Mouse (Mus musculus) liver, embryonic 15.5 days (tissue): ENCODE data around the gene Kank4. TPM values are rescaled to one million over a fixed set of nuclear protein-coding genes. Genes with fewer than 3 reads are reported as not detected.
"Not testable (repeated sequence)": the region's sequence is repeated elsewhere in the genome, so short reads cannot be mapped to it uniquely, and the experiment has no call there.

Experiments
- ATAC-seq: fragments of 200-750 bp; cut with Nextera tagmentation; 2 replicates; pipeline ENCODE4 v1.8.0; 2017; ENCODE audit warnings: moderate number of reproducible peaks, mild to moderate bottlenecking, moderate library complexity; ENCODE audit not compliant: insufficient read depth
- H3K27ac ChIP-seq: fragments of 300-500 bp; sonication (generic); replicated peaks from 2 replicates; pipeline ENCODE4 v1.5.1; 2015; ENCODE audit warnings: mild to moderate bottlenecking, inconsistent platforms
- H3K27me3 ChIP-seq: fragments of 300-500 bp; sonication (generic); 2 replicates; pipeline ENCODE4 v1.6.1; 2015; ENCODE audit warnings: mild to moderate bottlenecking, inconsistent platforms
- H3K36me3 ChIP-seq: fragments of 300-500 bp; sonication (generic); replicated peaks from 2 replicates; pipeline ENCODE4 v1.6.1; 2015; ENCODE audit warnings: moderate library complexity, mild to moderate bottlenecking, inconsistent platforms
- H3K4me1 ChIP-seq: fragments of 300-500 bp; sonication (generic); replicated peaks from 2 replicates; pipeline ENCODE4 v1.6.1; 2015; ENCODE audit warnings: inconsistent platforms
- H3K4me2 ChIP-seq: fragments of 300-500 bp; sonication (generic); 2 replicates; pipeline ENCODE4 v1.6.1; 2015; ENCODE audit warnings: moderate library complexity, mild to moderate bottlenecking, inconsistent platforms
- H3K4me3 ChIP-seq: fragments of 300-500 bp; sonication (generic); replicated peaks from 2 replicates; pipeline ENCODE4 v1.5.1; 2015; ENCODE audit warnings: mild to moderate bottlenecking, inconsistent platforms
- H3K9ac ChIP-seq: fragments of 300-500 bp; sonication (generic); 2 replicates; pipeline ENCODE4 v1.6.1; 2015; ENCODE audit warnings: moderate library complexity, mild to moderate bottlenecking, inconsistent platforms
- H3K9me3 ChIP-seq: fragments of 300-500 bp; sonication (generic); replicated peaks from 2 replicates; pipeline ENCODE4 v1.6.1; 2016; ENCODE audit warnings: inconsistent platforms
- WGBS: fragments of 180-500 bp; shearing (Covaris S2); methylation state at CpG from one replicate; pipeline ENCODE4 v1.1.7; 2015; ENCODE audit warnings: mixed read lengths; ENCODE audit not compliant: insufficient replicate concordance; 5-methylcytosine and 5-hydroxymethylcytosine counted together
- polyA plus RNA-seq: library from polyadenylated mRNA; unstranded; fragments of >200 nt; fragmentation: Nextera tagmentation; extraction: Ambion mirVana; gene quantifications from 2 replicates; pipeline ENCODE4 v1.2.1, GENCODE M21; 2015

Gene Kank4
- polyA plus RNA-seq, 1 experiment from 2014 or later: 0.03 TPM

DNA sequence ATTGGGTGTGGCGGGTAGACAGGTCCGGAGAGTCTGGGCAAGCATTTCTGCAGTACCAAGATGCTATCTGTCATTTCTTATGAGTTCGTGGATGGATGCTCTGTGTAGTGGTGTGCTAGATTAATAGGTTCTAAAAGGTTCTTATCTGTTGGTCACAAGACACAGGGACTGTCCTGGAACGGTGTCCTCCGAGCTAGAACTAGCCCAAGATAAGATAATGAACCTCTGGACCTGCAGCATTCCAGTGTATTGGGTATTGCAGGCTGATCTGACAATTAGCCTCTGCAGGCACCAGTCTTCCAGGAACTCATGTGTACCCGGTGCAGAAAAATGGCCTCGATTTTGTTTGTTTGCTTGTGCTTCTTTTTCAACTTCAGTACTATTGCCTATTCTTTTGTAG lies 88.6 kb downstream of the Kank4 start:
- Histone ChIP-seq H3K27ac (no peak overlapping the region), H3K4me2 (no peak overlapping the region), H3K4me3 (no peak overlapping the region), H3K36me3 (no peaks in the 10 kb centered on the region), H3K27me3 (peaks cover 38% of the 10 kb centered on the region), H3K9me3 (no peaks in the 10 kb centered on the region), H3K9ac (no peak overlapping the region), H3K4me1 (no peaks in the 10 kb centered on the region)
- no peak for ATAC-seq
- WGBS: 38% methylated on average over 7 of the region's 7 CpGs

DNA sequence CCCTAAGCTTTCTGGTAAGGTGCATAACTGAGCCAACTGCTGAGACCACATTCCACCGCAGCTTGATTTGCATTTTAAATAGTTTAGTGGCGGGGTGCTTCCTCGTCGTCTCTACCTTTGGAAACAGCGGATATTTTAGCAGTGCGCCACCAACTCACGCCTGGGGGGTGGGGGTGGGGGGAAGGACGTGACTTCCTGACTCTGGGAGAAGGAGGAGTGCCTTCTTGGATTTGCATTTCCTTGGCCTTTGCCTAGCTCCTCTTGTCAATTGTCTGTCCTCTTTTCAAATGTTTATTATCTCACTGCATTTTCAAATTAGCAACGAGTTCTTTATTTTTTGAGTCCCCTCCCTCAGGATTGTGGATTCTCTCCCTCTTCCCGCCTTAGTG lies 89.4 kb downstream of the Kank4 start:
- Histone ChIP-seq H3K9me3 (no peaks in the 10 kb centered on the region), H3K4me3 (no peak overlapping the region), H3K4me2 (no peak overlapping the region), H3K9ac (no peak overlapping the region), H3K36me3 (no peaks in the 10 kb centered on the region), H3K27ac (no peak overlapping the region), H3K27me3 (peaks cover 38% of the 10 kb centered on the region), H3K4me1 (no peaks in the 10 kb centered on the region)
- ATAC-seq: no peak
- WGBS: 6% methylated on average over 10 of the region's 10 CpGs

DNA sequence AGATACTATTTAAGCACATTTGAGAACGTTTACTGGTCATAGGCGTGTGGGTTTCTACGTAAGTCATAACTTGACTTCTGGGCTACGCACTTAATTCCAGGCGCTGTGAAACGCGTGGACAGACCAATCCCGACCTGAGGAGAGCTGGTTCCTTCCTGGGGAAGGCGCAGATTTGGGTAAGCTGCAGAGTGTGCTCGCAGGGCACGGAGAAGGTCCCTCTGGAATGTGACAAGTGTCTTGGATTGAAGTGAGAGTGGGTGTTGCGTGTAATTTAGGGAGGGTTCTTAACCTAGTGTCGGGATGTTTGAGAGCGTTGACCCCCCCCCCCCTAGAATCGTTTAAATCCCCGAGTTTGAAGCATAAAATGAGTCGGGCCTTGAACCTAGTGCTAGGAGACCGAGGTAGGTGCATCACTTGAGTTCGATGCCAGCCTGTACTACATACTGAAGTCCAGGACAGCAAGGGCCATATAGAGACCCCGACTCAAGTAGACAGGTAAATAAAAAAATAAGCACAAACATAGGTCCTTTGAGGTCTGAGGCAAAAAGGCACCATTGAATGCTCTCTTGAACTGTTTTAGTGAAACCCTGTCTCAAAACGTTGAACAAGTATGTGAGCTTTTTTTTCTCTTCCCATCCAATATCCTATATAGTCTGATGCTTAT lies 89.9 kb downstream of the Kank4 start:
- Histone ChIP-seq H3K27me3 (peaks cover 38% of the 10 kb centered on the region), H3K9ac (no peak overlapping the region), H3K4me3 (no peak overlapping the region), H3K9me3 (no peaks in the 10 kb centered on the region), H3K36me3 (no peaks in the 10 kb centered on the region), H3K27ac (no peak overlapping the region), H3K4me2 (peak overlapping the region; percentile 53), H3K4me1 (no peaks in the 10 kb centered on the region)
- ATAC-seq: no peak
- 3% methylated on average over 21 of the region's 21 CpGs for WGBS

DNA sequence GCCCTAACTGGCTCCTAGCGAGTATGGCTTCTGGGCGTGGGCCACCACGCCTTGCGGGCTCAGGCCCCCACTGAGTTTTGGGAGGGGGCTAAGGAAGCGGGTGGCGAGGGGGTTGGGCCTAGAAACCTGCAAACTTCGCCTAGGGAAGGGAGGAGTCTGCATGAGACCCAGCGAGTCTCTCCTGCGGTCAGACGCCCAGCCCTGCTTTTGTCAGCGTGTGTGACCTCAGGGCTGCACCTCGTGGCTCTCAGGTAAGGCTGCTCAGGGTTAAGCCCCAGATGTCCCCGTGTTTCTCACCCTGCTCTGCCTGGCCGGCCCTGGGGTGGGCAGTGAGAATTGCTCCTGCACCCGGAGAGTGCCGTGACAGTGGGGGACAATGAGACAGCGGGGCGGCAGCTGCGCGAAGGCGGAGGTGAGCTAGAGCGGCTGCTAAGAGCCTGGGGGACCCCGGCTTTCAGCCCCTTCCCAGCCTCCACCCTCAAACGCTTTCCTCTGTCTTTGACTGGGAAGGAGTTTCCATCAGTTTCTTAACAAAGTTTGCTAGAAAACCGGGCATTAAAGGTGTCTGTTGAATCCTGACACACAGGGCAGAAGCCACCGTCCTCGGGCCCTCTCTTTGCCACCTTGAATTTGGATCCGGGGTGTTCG lies 90.6 kb downstream of the Kank4 start, which contains the start of gene L1td1:
Gene L1td1 (plus strand): TSS at position 145 of the 648 bp plus-strand sequence.
- H3K36me3 ChIP-seq: no peaks in the 10 kb centered on the region
- peak within 1 kb of the TSS; percentile 53 for H3K4me2 ChIP-seq
- no peaks in the 10 kb centered on the region for H3K4me1 ChIP-seq
- H3K27me3 ChIP-seq: peaks cover 38% of the 10 kb centered on the region
- H3K4me3 ChIP-seq: 0 out of 2 replicates have a peak within 1 kb of the TSS, but pooled peaks have one; percentile 2
- WGBS: 4% methylated on average over 29 of the region's 29 CpGs
- no peak within 1 kb of the TSS for H3K27ac ChIP-seq
- no peak within 1 kb of the TSS for H3K9ac ChIP-seq
- no peaks in the 10 kb centered on the region for H3K9me3 ChIP-seq
- ATAC-seq: no peak

DNA sequence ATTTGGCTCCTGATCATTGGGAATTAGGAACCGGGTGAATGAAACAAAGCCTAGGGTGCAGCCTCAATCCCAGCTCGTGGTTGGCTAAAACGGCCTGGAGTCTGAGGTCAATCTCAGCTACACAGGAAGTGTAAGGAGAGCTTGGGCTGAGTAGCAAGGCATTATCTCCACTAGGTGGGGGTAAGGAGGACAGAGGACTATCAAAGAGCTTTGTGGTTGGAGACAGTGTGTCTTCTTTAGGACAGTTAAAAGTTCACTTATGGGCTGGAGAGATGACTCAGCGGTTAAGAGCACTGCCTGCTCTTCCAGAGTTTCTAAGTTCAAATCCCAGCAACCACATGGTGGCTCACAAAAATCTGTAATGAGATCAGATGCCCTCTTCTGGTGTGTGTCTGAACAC lies 91.9 kb downstream of the Kank4 start:
- Histone ChIP-seq H3K4me3 (no peak overlapping the region), H3K9me3 (no peaks in the 10 kb centered on the region), H3K27me3 (peaks cover 38% of the 10 kb centered on the region), H3K27ac (no peak overlapping the region), H3K4me2 (no peak overlapping the region), H3K36me3 (no peaks in the 10 kb centered on the region), H3K4me1 (no peaks in the 10 kb centered on the region), H3K9ac (no peak overlapping the region)
- no peak for ATAC-seq
- 19% methylated on average over 4 of the region's 4 CpGs for WGBS

DNA sequence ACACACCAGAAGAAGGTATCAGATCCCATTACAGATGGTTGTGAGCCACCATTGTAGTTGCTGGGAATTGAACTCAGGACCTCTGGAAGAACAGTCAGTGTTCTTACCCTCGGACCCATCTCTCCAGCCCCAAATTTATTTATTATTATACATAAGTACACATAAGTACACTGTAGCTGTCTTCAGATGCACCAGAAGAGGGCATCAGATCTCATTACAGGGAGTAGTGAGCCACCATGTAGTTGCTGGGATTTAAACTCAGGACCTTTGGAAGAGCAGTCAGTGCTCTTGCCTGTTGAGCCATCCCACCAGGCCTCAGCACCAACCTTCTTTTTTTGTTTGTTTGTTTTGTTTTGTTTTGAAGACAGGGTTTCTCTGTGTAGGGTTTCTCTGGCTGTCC lies 92.7 kb downstream of the Kank4 start:
- H3K4me1 ChIP-seq, H3K4me3 ChIP-seq, H3K4me2 ChIP-seq, H3K9ac ChIP-seq, H3K9me3 ChIP-seq, H3K27ac ChIP-seq, ATAC-seq, H3K36me3 ChIP-seq: not testable (repeated sequence)
- H3K27me3 ChIP-seq: peaks cover 38% of the 10 kb centered on the region
- WGBS: 64% methylated on average over 1 of the region's 1 CpGs

DNA sequence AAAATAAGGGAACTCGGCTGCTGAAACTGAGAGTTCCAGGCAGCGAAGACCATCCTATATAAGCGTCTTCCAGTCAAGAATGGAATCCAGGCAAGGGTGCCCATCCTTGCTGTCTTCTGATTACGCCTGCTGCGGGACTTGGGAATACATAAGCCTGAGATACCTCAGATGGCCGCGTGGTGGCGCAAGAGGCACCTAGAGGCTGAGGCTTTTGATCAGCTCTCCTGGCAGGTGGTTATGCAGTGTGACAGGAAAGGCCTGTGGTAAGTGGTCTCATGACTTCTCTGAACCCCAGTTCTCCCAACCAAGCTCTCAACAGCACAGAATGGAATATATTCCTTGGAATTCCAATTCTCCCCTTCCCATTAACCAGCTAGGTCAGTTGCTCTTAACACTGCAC lies 94.9 kb downstream of the Kank4 start:
- H3K36me3 ChIP-seq: no peaks in the 10 kb centered on the region
- no peaks in the 10 kb centered on the region for H3K9me3 ChIP-seq
- ATAC-seq: no peak
- no peak overlapping the region for H3K4me2 ChIP-seq
- H3K9ac ChIP-seq: no peak overlapping the region
- no peak overlapping the region for H3K4me3 ChIP-seq
- peaks cover 20% of the 10 kb centered on the region for H3K27me3 ChIP-seq
- WGBS: 11% methylated on average over 8 of the region's 8 CpGs
- H3K27ac ChIP-seq: no peak overlapping the region
- no peaks in the 10 kb centered on the region for H3K4me1 ChIP-seq

DNA sequence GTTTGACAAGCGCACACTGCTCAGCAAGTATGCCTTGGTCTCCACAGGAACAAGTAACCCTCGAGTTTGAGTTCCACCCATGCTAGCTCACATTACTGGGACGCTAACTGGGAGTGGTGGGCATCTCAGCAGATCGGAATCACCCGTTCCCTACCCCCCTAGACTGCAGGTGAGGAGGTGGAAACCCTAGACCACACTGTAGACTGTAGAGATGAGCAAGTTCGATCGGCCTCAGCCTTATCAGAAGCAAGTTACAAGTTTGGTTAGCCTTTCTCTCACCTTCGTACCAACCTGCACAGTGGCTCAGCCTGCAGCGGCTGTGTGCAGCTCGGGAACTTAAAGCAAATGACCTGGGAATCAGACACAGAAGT lies 98.8 kb downstream of the Kank4 start:
- Histone ChIP-seq H3K9ac (no peak overlapping the region), H3K9me3 (no peaks in the 10 kb centered on the region), H3K27me3 (no peaks in the 10 kb centered on the region), H3K4me3 (no peak overlapping the region), H3K4me2 (no peak overlapping the region), H3K36me3 (no peaks in the 10 kb centered on the region), H3K4me1 (no peaks in the 10 kb centered on the region), H3K27ac (no peak overlapping the region)
- 67% methylated on average over 10 of the region's 10 CpGs for WGBS
- ATAC-seq: no peak

DNA sequence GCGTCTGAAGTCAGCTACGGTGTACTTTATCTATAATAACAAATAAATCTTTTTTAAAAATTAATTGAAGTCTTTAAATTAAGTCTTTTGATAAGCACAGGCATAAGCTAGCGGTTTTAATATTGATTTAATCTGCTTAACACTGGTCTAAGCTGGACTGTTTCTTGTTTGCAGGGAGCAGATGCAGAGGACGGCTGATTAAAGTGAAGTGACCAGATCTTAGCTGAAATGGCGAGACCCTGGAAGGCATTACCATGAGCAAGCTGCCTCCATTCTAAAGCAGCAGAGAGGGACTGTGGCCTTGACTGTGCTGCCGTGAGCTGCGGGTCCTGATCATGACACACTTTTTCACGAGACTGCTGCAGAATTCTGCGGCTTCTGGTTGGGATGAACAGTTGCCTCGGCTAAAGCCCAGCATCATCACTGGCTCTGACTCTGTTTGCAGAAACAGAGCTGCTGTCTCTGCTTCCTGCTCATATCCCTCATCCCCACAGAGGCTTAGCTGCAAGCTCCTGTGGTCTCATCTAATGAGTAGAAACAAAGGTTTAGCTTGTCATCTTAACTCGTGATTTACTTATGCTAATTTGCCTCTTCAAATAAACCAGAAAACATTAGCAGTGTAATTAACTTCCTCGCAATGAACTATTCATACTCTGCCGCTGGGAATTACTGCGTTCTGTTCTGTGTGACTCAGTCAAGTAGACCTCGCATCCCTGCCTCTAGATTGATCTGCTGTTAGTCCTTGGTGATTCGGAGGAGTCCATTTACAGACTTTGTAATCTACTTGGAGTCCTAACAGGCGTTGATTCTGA lies 99.4 kb downstream of the Kank4 start:
- Histone ChIP-seq H3K27me3 (no peaks in the 10 kb centered on the region), H3K4me3 (no peak overlapping the region), H3K4me2 (no peak overlapping the region), H3K9ac (no peak overlapping the region), H3K4me1 (no peaks in the 10 kb centered on the region), H3K36me3 (no peaks in the 10 kb centered on the region), H3K27ac (no peak overlapping the region), H3K9me3 (no peaks in the 10 kb centered on the region)
- ATAC-seq: no peak
- WGBS: 65% methylated on average over 17 of the region's 17 CpGs

DNA sequence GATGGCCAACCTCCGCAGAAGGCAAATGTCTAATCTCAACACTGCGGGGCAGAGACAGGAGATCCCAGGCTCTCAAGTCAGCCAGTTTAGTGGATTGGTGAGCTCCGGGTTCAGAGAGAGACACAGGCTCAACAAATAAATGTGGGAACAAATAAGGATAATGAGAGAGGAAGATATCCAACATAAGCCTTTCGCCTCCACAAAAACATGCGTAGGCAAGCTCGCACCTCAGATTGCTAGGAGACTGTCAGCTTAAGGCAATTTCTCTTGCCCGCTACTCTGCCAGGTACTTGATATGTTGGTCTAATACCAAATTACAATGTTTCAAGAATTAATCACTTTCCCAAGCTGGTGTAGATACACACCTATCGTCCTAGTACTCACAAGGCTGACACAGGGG lies 106.4 kb downstream of the Kank4 start:
- WGBS: 69% methylated on average over 8 of the region's 8 CpGs
- Histone ChIP-seq H3K27me3 (no peaks in the 10 kb centered on the region), H3K4me2 (no peak overlapping the region), H3K9ac (no peak overlapping the region), H3K4me3 (no peak overlapping the region), H3K36me3 (no peaks in the 10 kb centered on the region), H3K4me1 (no peaks in the 10 kb centered on the region), H3K9me3 (no peaks in the 10 kb centered on the region), H3K27ac (no peak overlapping the region)
- no peak for ATAC-seq
